Mouse (Mus musculus): ENCODE data around the gene Tek.

GRCm38 (mm10) chr4:94855201-94855600 lies 116.1 kb downstream of the Tek start:
- TF ChIP-seq CTCF (IDR thresholded peaks at IDR 0.05; ENCODE audit: borderline replicate concordance, control insufficient read depth, extremely low read depth, insufficient read depth, low read length, poor library complexity) (no peak), POLR2A (IDR thresholded peaks at IDR 0.05; ENCODE audit: control insufficient read depth, extremely low read depth, insufficient read depth, low read length, poor library complexity) (no peak)

Measured in thymus, adult 2 months (tissue).